In genomic region chr9:121794972-121795539, GRCm38 (mm10) we compare ENCODE assay signal across 15 mouse cellular contexts. TPM values are rescaled to one million over a fixed set of nuclear protein-coding genes. Genes with fewer than 3 reads are reported as not detected.
A peak's percentile ranks its signal among the peaks of the same experiment; 100 is the strongest.
DNase-seq lines count a peak whose midpoint lies in the region; ATAC-seq and TF ChIP-seq lines count a peak whose summit lies in the region.
"Had no signal": no experiment of that assay in that cellular context is flagged by ENCODE, and none has a peak within 500 bp of the region (broad histone marks: within the 10 kb centered on the region; RNA-seq: fewer than 3 reads in every experiment).

No protein-coding gene starts in this region.

- H3K9me3 ChIP-seq in heart, embryonic 12.5 days (replicated peaks), result no peaks in the 10 kb centered on the region
- H3K9me3 ChIP-seq in liver, embryonic 12.5 days (replicated peaks), result no peaks in the 10 kb centered on the region
- H3K9me3 ChIP-seq in hindbrain, embryonic 14.5 days (ENCODE audit: control insufficient read depth, low read length), result no peaks in the 10 kb centered on the region
- no peaks in the 10 kb centered on the region for H3K9me3 ChIP-seq in neural tube, embryonic 15.5 days (replicated peaks)
- H3K9me3 ChIP-seq: forebrain, embryonic 10.5 days had no signal

- 46% methylated on average over 1 of the region's 1 CpGs for WGBS in heart, embryonic 12.5 days
- 73% methylated on average over 1 of the region's 1 CpGs for WGBS in liver, adult 2 months
- WGBS in liver, embryonic 12.5 days (ENCODE audit: insufficient replicate concordance), result 46% methylated on average over 1 of the region's 1 CpGs
- 27% methylated on average over 1 of the region's 1 CpGs for WGBS in hindbrain, embryonic 14.5 days
- 21% methylated on average over 1 of the region's 1 CpGs for WGBS in neural tube, embryonic 15.5 days

- peaks cover 51% of the 10 kb centered on the region for H3K4me1 ChIP-seq in heart, embryonic 12.5 days (replicated peaks)
- H3K4me1 ChIP-seq in liver, adult 2 months (ENCODE audit: control insufficient read depth, insufficient read depth, low read length), result peaks cover 12% of the 10 kb centered on the region
- peaks cover 6% of the 10 kb centered on the region; the same call in 1 of the 2 replicates for H3K4me1 ChIP-seq in liver, embryonic 12.5 days
- H3K4me1 ChIP-seq in hindbrain, embryonic 14.5 days (replicated peaks; ENCODE audit: control insufficient read depth, insufficient read depth, low read length), result no peaks in the 10 kb centered on the region
- H3K4me1 ChIP-seq in neural tube, embryonic 15.5 days, result peaks cover 27% of the 10 kb centered on the region

- H3K27me3 ChIP-seq in heart, embryonic 12.5 days (replicated peaks), result peaks cover 46% of the 10 kb centered on the region
- no peaks in the 10 kb centered on the region for H3K27me3 ChIP-seq in liver, adult 2 months (ENCODE audit: control insufficient read depth, insufficient read depth, low read length)
- H3K27me3 ChIP-seq in liver, embryonic 12.5 days (replicated peaks), result peaks cover 14% of the 10 kb centered on the region
- no peaks in the 10 kb centered on the region for H3K27me3 ChIP-seq in hindbrain, embryonic 14.5 days (ENCODE audit: control insufficient read depth, insufficient read depth, low read length)
- H3K27me3 ChIP-seq in neural tube, embryonic 15.5 days (replicated peaks), result no peaks in the 10 kb centered on the region; the same call in 1 of the 2 replicates

- no peak overlapping the region for H3K27ac ChIP-seq in heart, embryonic 12.5 days (ENCODE audit: poor library complexity, severe bottlenecking)
- H3K27ac ChIP-seq in liver, adult 2 months (replicated peaks; ENCODE audit: insufficient read depth, low read depth, low read length), result no peak overlapping the region
- H3K27ac ChIP-seq in liver, embryonic 12.5 days, result no peak overlapping the region
- no peak overlapping the region for H3K27ac ChIP-seq in hindbrain, embryonic 14.5 days
- 0 out of 2 replicates have a peak overlapping the region, but pooled peaks have one; percentile 37 for H3K27ac ChIP-seq in neural tube, embryonic 15.5 days (replicated peaks)
- H3K27ac ChIP-seq: forebrain, embryonic 10.5 days had no signal

- no peaks in the 10 kb centered on the region for H3K79me2 ChIP-seq in liver, adult 2 months (ENCODE audit: control insufficient read depth, insufficient read depth, low read length)

- no peak for TF ChIP-seq CTCF in liver, adult 2 months (IDR thresholded peaks at IDR 0.05; ENCODE audit: low read depth, low read length)

- H3K36me3 ChIP-seq in heart, embryonic 12.5 days, result no peaks in the 10 kb centered on the region
- no peaks in the 10 kb centered on the region for H3K36me3 ChIP-seq in liver, adult 2 months (ENCODE audit: control insufficient read depth, insufficient read depth, low read length)
- no peaks in the 10 kb centered on the region for H3K36me3 ChIP-seq in liver, embryonic 12.5 days
- H3K36me3 ChIP-seq in hindbrain, embryonic 14.5 days (replicated peaks; ENCODE audit: control insufficient read depth, insufficient read depth), result no peaks in the 10 kb centered on the region
- no peaks in the 10 kb centered on the region for H3K36me3 ChIP-seq in neural tube, embryonic 15.5 days
- H3K36me3 ChIP-seq: forebrain, embryonic 10.5 days had no signal

- H3K4me3 ChIP-seq in heart, embryonic 12.5 days, result no peak overlapping the region
- no peak overlapping the region for H3K4me3 ChIP-seq in liver, adult 2 months (ENCODE audit: insufficient read depth, low read depth, low read length)
- H3K4me3 ChIP-seq in liver, embryonic 12.5 days, result no peak overlapping the region
- H3K4me3 ChIP-seq in hindbrain, embryonic 14.5 days (replicated peaks; ENCODE audit: low read length), result no peak overlapping the region
- H3K4me3 ChIP-seq in neural tube, embryonic 15.5 days (replicated peaks), result no peak overlapping the region
- H3K4me3 ChIP-seq: forebrain, embryonic 10.5 days had no signal

- no peak for TF ChIP-seq POLR2A in liver, adult 2 months (IDR thresholded peaks at IDR 0.05; ENCODE audit: extremely low read depth, insufficient read depth, low read length)

- peak; percentile 97 for DNase-seq in heart, adult 11 months
- peak; percentile 55 for DNase-seq in liver, adult 2 months (ENCODE audit: extremely low read depth, low read depth, low spot score)
- DNase-seq in hindbrain, embryonic 14.5 days (ENCODE audit: low spot score), result no peak
- DNase-seq in c-Kit-positive CD71-positive TER-119-positive erythroid progenitor cells, embryonic 14.5 days (ENCODE audit: low spot score), result no peak
- DNase-seq: adrenal gland, postnatal 10 days; gastrocnemius, postnatal 36 days; thymus, adult 2 months had no signal

- no peak overlapping the region for H3K9ac ChIP-seq in heart, embryonic 12.5 days
- no peak overlapping the region for H3K9ac ChIP-seq in liver, adult 2 months (ENCODE audit: low read depth, low read length)
- H3K9ac ChIP-seq in liver, embryonic 12.5 days, result no peak overlapping the region
- H3K9ac ChIP-seq in hindbrain, embryonic 14.5 days, result no peak overlapping the region
- H3K9ac ChIP-seq in neural tube, embryonic 15.5 days (replicated peaks), result no peak overlapping the region

- no peak overlapping the region for H3K4me2 ChIP-seq in heart, embryonic 12.5 days
- H3K4me2 ChIP-seq in liver, embryonic 12.5 days, result no peak overlapping the region
- H3K4me2 ChIP-seq in hindbrain, embryonic 14.5 days (replicated peaks), result no peak overlapping the region
- H3K4me2 ChIP-seq in neural tube, embryonic 15.5 days, result no peak overlapping the region

- ATAC-seq in heart, embryonic 12.5 days (ENCODE audit: insufficient number of reproducible peaks, low FRiP score), result no peak
- ATAC-seq in liver, embryonic 12.5 days, result no peak
- peak; percentile 46; the same call in 1 of the 2 replicates for ATAC-seq in hindbrain, embryonic 14.5 days (ENCODE audit: low FRiP score)
- ATAC-seq in neural tube, embryonic 15.5 days (ENCODE audit: low FRiP score), result no peak
- no peak for ATAC-seq in frontal cortex, adult (ENCODE audit: low TSS enrichment)
- ATAC-seq: Patski had no signal

RNA-seq across cellular contexts. Expression of gene Hhatl, which starts 2.7 kb away (rescaled TPM):
- 5.3 and 5.7 TPM in 2 replicates for polyA plus RNA-seq in heart, embryonic 12.5 days (2016; fragmentation: Nextera tagmentation; extraction: Ambion mirVana)
- 0.07 TPM in 1 of 2 replicates, not detected in the other for total RNA-seq in liver, adult 2 months (2014; rRNA removed)
- polyA plus RNA-seq in liver, adult 2 months (2012; rRNA removed), result not detected in 2 replicates
- polyA plus RNA-seq in liver, embryonic 12.5 days (2016; fragmentation: Nextera tagmentation; extraction: Ambion mirVana), result not detected in 2 replicates
- polyA plus RNA-seq in hindbrain, embryonic 14.5 days (2014; fragmentation: Nextera tagmentation; extraction: Ambion mirVana), result 0.31 TPM in 1 of 2 replicates, not detected in the other
- polyA plus RNA-seq in neural tube, embryonic 15.5 days (2015; fragmentation: Nextera tagmentation; extraction: Ambion mirVana), result 0.38 and 0.64 TPM in 2 replicates
- polyA plus RNA-seq: forebrain, embryonic 10.5 days; limb, embryonic 11.5 days; Patski had no signal

RNA-seq across cellular contexts. Expression of gene Klhl40, which starts 17.6 kb away (rescaled TPM):
- polyA plus RNA-seq in heart, embryonic 12.5 days (2016; fragmentation: Nextera tagmentation; extraction: Ambion mirVana), result 0.73 and 1.1 TPM in 2 replicates
- total RNA-seq in liver, adult 2 months (2014; rRNA removed), result 0.18 TPM in 1 of 2 replicates, not detected in the other
- not detected in 2 replicates for polyA plus RNA-seq in liver, adult 2 months (2012; rRNA removed)
- polyA plus RNA-seq in liver, embryonic 12.5 days (2016; fragmentation: Nextera tagmentation; extraction: Ambion mirVana), result 0.06 and 0.26 TPM in 2 replicates
- polyA plus RNA-seq in hindbrain, embryonic 14.5 days (2014; fragmentation: Nextera tagmentation; extraction: Ambion mirVana), result 1.6 and 2.3 TPM in 2 replicates
- 2.7 and 3.6 TPM in 2 replicates for polyA plus RNA-seq in neural tube, embryonic 15.5 days (2015; fragmentation: Nextera tagmentation; extraction: Ambion mirVana)
- polyA plus RNA-seq: Patski; spleen, adult 2 months had no signal

RNA-seq across cellular contexts. Expression of gene Zfp651, which starts 35.9 kb away (rescaled TPM):
- 12.5 and 14.9 TPM in 2 replicates for polyA plus RNA-seq in heart, embryonic 12.5 days (2016; fragmentation: Nextera tagmentation; extraction: Ambion mirVana)
- total RNA-seq in liver, adult 2 months (2014; rRNA removed), result 0.27 and 0.37 TPM in 2 replicates
- 0.62 and 1.2 TPM in 2 replicates for polyA plus RNA-seq in liver, adult 2 months (2012; rRNA removed)
- 1.9 and 2.6 TPM in 2 replicates for polyA plus RNA-seq in liver, embryonic 12.5 days (2016; fragmentation: Nextera tagmentation; extraction: Ambion mirVana)
- polyA plus RNA-seq in hindbrain, embryonic 14.5 days (2014; fragmentation: Nextera tagmentation; extraction: Ambion mirVana), result 19.1 and 21.5 TPM in 2 replicates
- polyA plus RNA-seq in neural tube, embryonic 15.5 days (2015; fragmentation: Nextera tagmentation; extraction: Ambion mirVana), result 27.9 and 36.3 TPM in 2 replicates

RNA-seq across cellular contexts. Expression of gene Ccdc13, which starts 44.2 kb away (rescaled TPM):
- 0.08 TPM in 1 of 2 replicates, not detected in the other for polyA plus RNA-seq in heart, embryonic 12.5 days (2016; fragmentation: Nextera tagmentation; extraction: Ambion mirVana)
- total RNA-seq in liver, adult 2 months (2014; rRNA removed), result not detected in 2 replicates
- polyA plus RNA-seq in liver, adult 2 months (2012; rRNA removed), result not detected in 2 replicates
- polyA plus RNA-seq in liver, embryonic 12.5 days (2016; fragmentation: Nextera tagmentation; extraction: Ambion mirVana), result not detected in 2 replicates
- 1.9 and 2.2 TPM in 2 replicates for polyA plus RNA-seq in hindbrain, embryonic 14.5 days (2014; fragmentation: Nextera tagmentation; extraction: Ambion mirVana)
- 2.1 and 4.0 TPM in 2 replicates for polyA plus RNA-seq in neural tube, embryonic 15.5 days (2015; fragmentation: Nextera tagmentation; extraction: Ambion mirVana)
- polyA plus RNA-seq: spleen, adult 2 months had no signal

Comparison
In these comparisons a context has a peak if more than half of its experiments do, and no peak if none do; other contexts are left out.
1. DNase-seq: peak in heart, adult 11 months (single experiment) and liver, adult 2 months (single experiment); none in hindbrain, embryonic 14.5 days (single experiment) and c-Kit-positive CD71-positive TER-119-positive erythroid progenitor cells, embryonic 14.5 days (single experiment).